Mouse (Mus musculus): ENCODE measurements around the gene Plpp7.

- TF ChIP-seq POLR2A (IDR thresholded peaks at IDR 0.05; ENCODE audit: insufficient read depth, low read depth, low read length) = no peak; the same call in 1 of the 2 replicates
- no peak for TF ChIP-seq CTCF (IDR thresholded peaks at IDR 0.05; ENCODE audit: insufficient read depth, low read depth, low read length)
Measured at GRCm38 (mm10) chr2:32084111-32084871, 11.0 kb upstream of the Plpp7 start, which contains the start of gene Fam78a.
